Mouse (Mus musculus) liver, adult 2 months (tissue): ENCODE measurements around the gene Sqor. TPM values are rescaled to one million over a fixed set of nuclear protein-coding genes. Genes with fewer than 3 reads are reported as not detected.
A peak's percentile ranks its signal among the peaks of the same experiment; 100 is the strongest.

Experiments used
- DNase-seq: peaks from one replicate; pipeline ENCODE4 v3.0.0-alpha.2; 2011; ENCODE audit warnings: low read depth, low spot score; ENCODE audit errors: extremely low read depth
- H3K27ac ChIP-seq: fragments of 200-500 bp; replicated peaks from 2 replicates; pipeline ENCODE4 v1.5.1; 2012; ENCODE audit warnings: low read depth, mild to moderate bottlenecking, control low read depth, inconsistent platforms, low read length; ENCODE audit not compliant: insufficient read depth
- H3K27me3 ChIP-seq: fragments of 200-500 bp; 2 replicates; pipeline ENCODE4 v1.6.1; 2012; ENCODE audit warnings: mild to moderate bottlenecking, moderate library complexity, low read length, inconsistent platforms; ENCODE audit not compliant: control insufficient read depth, insufficient read depth
- H3K36me3 ChIP-seq: fragments of 200-500 bp; 2 replicates; pipeline ENCODE4 v1.6.1; 2012; ENCODE audit warnings: low read length, inconsistent platforms; ENCODE audit not compliant: control insufficient read depth, insufficient read depth
- H3K4me1 ChIP-seq: fragments of 200-500 bp; 2 replicates; pipeline ENCODE4 v1.6.1; 2011; ENCODE audit warnings: low read length; ENCODE audit not compliant: control insufficient read depth, insufficient read depth
- H3K4me3 ChIP-seq: fragments of 200-500 bp; 2 replicates; pipeline ENCODE4 v1.5.1; 2011; ENCODE audit warnings: low read depth, mild to moderate bottlenecking, control low read depth, low read length, moderate library complexity; ENCODE audit not compliant: insufficient read depth
- H3K79me2 ChIP-seq: fragments of 200-500 bp; 2 replicates; pipeline ENCODE4 v1.6.1; 2012; ENCODE audit warnings: inconsistent platforms, mild to moderate bottlenecking, low read length, moderate library complexity; ENCODE audit not compliant: control insufficient read depth, insufficient read depth
- H3K9ac ChIP-seq: fragments of 200-500 bp; 2 replicates; pipeline ENCODE4 v1.6.1; 2012; ENCODE audit warnings: low read depth, mild to moderate bottlenecking, control low read depth, inconsistent platforms, low read length
- CTCF ChIP-seq: fragments of 200-500 bp; IDR thresholded peaks from 2 replicates; pipeline ENCODE4 v1.5.1; 2011; ENCODE audit warnings: low read depth, low read length, control low read depth
- POLR2A ChIP-seq: fragments of 200-500 bp; IDR thresholded peaks from 2 replicates; pipeline ENCODE4 v1.6.1; 2011; ENCODE audit warnings: low read length, control low read depth; ENCODE audit not compliant: insufficient read depth; ENCODE audit errors: extremely low read depth
- WGBS: fragments of 180-500 bp; shearing (Covaris S2); methylation state at CpG from one replicate; pipeline ENCODE4 v1.1.7; 2018; 5-methylcytosine and 5-hydroxymethylcytosine counted together
- polyA plus RNA-seq: library from polyadenylated mRNA; depleted of rRNA; stranded (reverse); fragments of >200 nt; gene quantifications from 2 replicates; pipeline ENCODE4 v1.2.3, GENCODE M21; 2012
- total RNA-seq: library from RNA; depleted of rRNA; stranded (reverse); fragments of >200 nt; gene quantifications from 2 replicates; pipeline ENCODE4 v1.2.3, GENCODE M21; 2014

Sqor gene
- total and polyA plus RNA-seq, 2 experiments: 165 to 378 TPM

DNA sequence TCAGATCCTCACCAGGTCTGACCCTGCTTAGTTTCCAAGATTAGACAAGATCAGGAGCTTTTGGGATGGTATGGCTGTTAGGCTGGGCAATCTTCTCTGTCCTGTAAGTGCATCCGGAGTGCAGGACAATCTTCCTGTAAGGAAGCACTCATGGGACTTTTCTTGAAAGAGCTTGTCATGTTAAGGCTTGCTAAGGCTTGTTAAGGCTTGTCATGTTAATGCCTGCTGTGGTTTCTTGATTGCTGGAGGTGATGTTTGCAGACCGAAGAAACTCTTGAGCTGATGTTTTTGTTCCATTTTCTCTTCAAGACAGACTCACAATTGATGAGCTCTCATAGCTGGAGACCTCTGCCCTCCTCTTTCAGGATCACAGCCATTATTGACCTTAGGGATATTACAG is 21.1 kb downstream of the Sqor start:
- WGBS: 92% methylated on average over 2 of the region's 2 CpGs
- H3K4me1 ChIP-seq: peaks cover 36% of the 10 kb centered on the region
- no peak overlapping the region for H3K27ac ChIP-seq
- no peak overlapping the region for H3K9ac ChIP-seq
- no peak overlapping the region for H3K4me3 ChIP-seq
- H3K36me3 ChIP-seq: peaks cover 19% of the 10 kb centered on the region
- peaks cover 17% of the 10 kb centered on the region; the same call in 1 of the 2 replicates for H3K79me2 ChIP-seq
- TF ChIP-seq CTCF (no peak), POLR2A (no peak)
- no peaks in the 10 kb centered on the region for H3K27me3 ChIP-seq
- DNase-seq: no peak

- Histone ChIP-seq H3K27ac (peak overlapping the region; percentile 70), H3K36me3 (peaks cover 30% of the 10 kb centered on the region), H3K27me3 (no peaks in the 10 kb centered on the region), H3K9ac (peak overlapping the region; percentile 45), H3K79me2 (peaks cover 8% of the 10 kb centered on the region; the same call in 1 of the 2 replicates), H3K4me3 (no peak overlapping the region), H3K4me1 (peaks cover 18% of the 10 kb centered on the region)
- TF ChIP-seq CTCF (no peak), POLR2A (no peak)
- peak; percentile 99 for DNase-seq
- WGBS: 22% methylated on average over 7 of the region's 7 CpGs
These were observed 24.3 kb downstream of the Sqor start for GRCm38 (mm10) chr2:122789311-122789710.

DNA sequence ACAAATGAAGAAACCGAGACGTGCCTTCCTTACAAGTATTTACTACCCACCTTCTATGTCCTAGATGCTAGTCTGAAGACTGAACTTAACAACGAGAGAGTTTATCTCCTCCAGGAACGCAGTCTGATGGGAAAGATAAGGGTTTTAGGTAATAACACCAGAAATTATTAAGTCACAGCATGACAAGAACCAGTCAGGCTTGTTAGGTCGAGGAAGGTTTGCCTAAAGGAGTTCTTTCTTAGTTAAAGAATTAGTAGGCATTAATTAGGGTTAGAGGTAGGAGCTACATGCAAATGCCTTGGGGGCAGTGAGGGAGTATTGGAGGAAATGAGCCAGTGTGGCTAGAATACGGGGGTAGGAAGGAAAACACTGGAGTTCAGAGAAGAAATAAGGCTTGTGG is 24.7 kb downstream of the Sqor start:
- H3K79me2 ChIP-seq: peaks cover 8% of the 10 kb centered on the region; the same call in 1 of the 2 replicates
- H3K4me1 ChIP-seq: peaks cover 17% of the 10 kb centered on the region
- H3K9ac ChIP-seq: peak overlapping the region; percentile 45
- TF ChIP-seq CTCF (no peak), POLR2A (no peak)
- H3K36me3 ChIP-seq: peaks cover 30% of the 10 kb centered on the region
- H3K27me3 ChIP-seq: no peaks in the 10 kb centered on the region
- peak overlapping the region; percentile 70 for H3K27ac ChIP-seq
- H3K4me3 ChIP-seq: no peak overlapping the region
- 54% methylated on average over 6 of the region's 6 CpGs for WGBS
- DNase-seq: no peak

DNA sequence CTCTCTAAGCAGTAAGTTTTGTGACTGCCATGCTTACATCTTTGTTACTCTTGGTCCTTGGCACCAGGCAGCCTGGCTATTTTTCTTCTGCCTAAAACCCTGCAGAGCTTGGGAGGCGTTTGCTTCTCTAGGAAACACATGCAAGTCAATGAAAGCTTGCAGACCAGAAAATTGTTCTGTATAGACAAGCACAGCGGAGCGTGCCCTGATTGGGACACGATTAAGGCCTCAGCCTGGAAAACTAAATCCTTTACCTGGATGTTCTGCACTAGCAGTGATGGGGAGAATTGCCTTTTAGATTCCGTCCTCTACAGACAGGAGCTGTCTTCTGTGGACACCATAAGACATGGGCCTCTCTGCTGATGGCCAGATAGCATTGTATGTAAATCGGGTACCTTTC is 39.4 kb downstream of the Sqor start:
- Histone ChIP-seq H3K36me3 (peaks cover 66% of the 10 kb centered on the region), H3K9ac (no peak overlapping the region), H3K4me3 (no peak overlapping the region), H3K79me2 (no peaks in the 10 kb centered on the region), H3K4me1 (no peaks in the 10 kb centered on the region), H3K27me3 (no peaks in the 10 kb centered on the region), H3K27ac (no peak overlapping the region)
- no peak for DNase-seq
- WGBS: 93% methylated on average over 6 of the region's 6 CpGs
- no peak for TF ChIP-seq CTCF

DNA sequence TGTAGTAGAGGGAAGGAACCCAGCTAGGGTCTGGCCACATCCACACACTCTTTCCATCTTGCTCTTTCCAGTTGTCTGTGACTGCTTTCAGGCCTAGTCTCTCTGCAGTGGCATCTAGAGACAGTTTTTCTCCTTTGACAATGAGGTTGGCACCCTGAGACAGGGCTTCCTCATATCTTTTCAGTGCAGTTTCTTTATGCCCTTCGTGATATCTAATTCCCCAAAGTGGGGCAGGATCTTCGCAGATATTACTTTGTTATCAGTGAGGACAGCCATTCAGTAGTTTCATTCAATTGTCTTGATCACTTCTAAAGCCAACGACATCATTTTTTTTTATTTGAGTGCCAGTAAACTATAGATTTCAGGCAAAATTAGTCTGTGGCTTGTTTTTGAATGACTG is 41.0 kb downstream of the Sqor start:
- H3K79me2 ChIP-seq: no peaks in the 10 kb centered on the region
- DNase-seq: no peak

DNA sequence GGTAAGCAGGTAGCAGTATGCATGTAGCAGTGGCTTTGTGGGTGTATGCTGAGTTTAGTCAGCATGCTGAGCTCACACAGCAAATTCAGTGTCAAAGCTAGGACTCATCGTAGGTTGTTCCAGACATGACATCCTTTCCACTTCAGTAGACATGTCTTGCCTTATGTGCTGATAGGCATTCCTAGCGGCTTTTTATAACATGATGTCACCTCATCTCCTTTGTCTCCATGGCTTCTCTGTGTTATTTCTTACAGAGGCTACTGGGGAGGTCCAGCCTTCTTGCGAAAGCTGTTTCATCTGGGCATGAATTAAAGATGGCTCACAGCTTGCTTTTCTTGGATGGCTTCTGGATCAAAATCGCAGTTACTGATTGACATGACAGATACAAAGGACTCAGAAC is 44.0 kb downstream of the Sqor start:
- Histone ChIP-seq H3K36me3 (peaks cover 39% of the 10 kb centered on the region), H3K9ac (no peak overlapping the region), H3K27me3 (no peaks in the 10 kb centered on the region), H3K4me3 (no peak overlapping the region), H3K79me2 (no peaks in the 10 kb centered on the region), H3K27ac (no peak overlapping the region), H3K4me1 (no peaks in the 10 kb centered on the region)
- WGBS: 91% methylated on average over 4 of the region's 4 CpGs
- DNase-seq: no peak
- TF ChIP-seq CTCF (no peak), POLR2A (no peak)

More for the DNA sequence above, 41.0 kb downstream of the Sqor start:
- Histone ChIP-seq H3K9ac (no peak overlapping the region), H3K27me3 (no peaks in the 10 kb centered on the region), H3K27ac (no peak overlapping the region), H3K36me3 (peaks cover 62% of the 10 kb centered on the region), H3K4me3 (no peak overlapping the region), H3K4me1 (no peaks in the 10 kb centered on the region)
- no peak for TF ChIP-seq CTCF
- TF ChIP-seq POLR2A: no peak
- 95% methylated on average over 3 of the region's 3 CpGs for WGBS
